Mouse (Mus musculus) neural tube, embryonic 14.5 days (tissue): ENCODE measurements around the gene Gpatch1. TPM values are rescaled to one million over a fixed set of nuclear protein-coding genes. Genes with fewer than 3 reads are reported as not detected.
"Not testable (repeated sequence)": the region's sequence is repeated elsewhere in the genome, so short reads cannot be mapped to it uniquely, and the experiment has no call there.

Experiments
- ATAC-seq: fragments of 200-750 bp; cut with Nextera tagmentation; 2 replicates; pipeline ENCODE4 v1.8.0; 2017; ENCODE audit warnings: low read depth, mild to moderate bottlenecking, moderate TSS enrichment, moderate library complexity
- H3K27ac ChIP-seq: fragments of 300-500 bp; sonication (generic); 2 replicates; pipeline ENCODE4 v1.5.1; 2014; ENCODE audit warnings: low read depth, mild to moderate bottlenecking, control low read depth, low read length, moderate library complexity, mixed read lengths
- H3K27me3 ChIP-seq: fragments of 300-500 bp; sonication (generic); 2 replicates; pipeline ENCODE4 v1.6.1; 2014; ENCODE audit warnings: low read length; ENCODE audit not compliant: control insufficient read depth, insufficient read depth
- H3K36me3 ChIP-seq: fragments of 300-500 bp; sonication (generic); 2 replicates; pipeline ENCODE4 v1.6.1; 2014; ENCODE audit warnings: low read length, mixed read lengths; ENCODE audit not compliant: control insufficient read depth, insufficient read depth
- H3K4me1 ChIP-seq: fragments of 300-500 bp; sonication (generic); 2 replicates; pipeline ENCODE4 v1.6.1; 2014; ENCODE audit warnings: low read length; ENCODE audit not compliant: control insufficient read depth, insufficient read depth
- H3K4me2 ChIP-seq: fragments of 300-500 bp; sonication (generic); 2 replicates; pipeline ENCODE4 v1.6.1; 2014; ENCODE audit warnings: mild to moderate bottlenecking, low read depth, low read length, control low read depth
- H3K4me3 ChIP-seq: fragments of 300-500 bp; sonication (generic); 2 replicates; pipeline ENCODE4 v1.5.1; 2014; ENCODE audit warnings: low read depth, low read length, control low read depth, mixed read lengths
- H3K9ac ChIP-seq: fragments of 300-500 bp; sonication (generic); replicated peaks from 2 replicates; pipeline ENCODE4 v1.6.1; 2014; ENCODE audit warnings: low read depth, mild to moderate bottlenecking, control low read depth, low read length, mixed read lengths
- H3K9me3 ChIP-seq: fragments of 300-500 bp; sonication (generic); 2 replicates; pipeline ENCODE4 v1.6.1; 2016; ENCODE audit warnings: low read length; ENCODE audit not compliant: control insufficient read depth
- WGBS: fragments of 180-500 bp; shearing (Covaris S2); extraction: QIAGEN DNeasy Blood & Tissue Kit; methylation state at CpG from one replicate; pipeline ENCODE4 v1.1.7; 2014; 5-methylcytosine and 5-hydroxymethylcytosine counted together
- polyA plus RNA-seq: library from polyadenylated mRNA; unstranded; fragments of >200 nt; fragmentation: Nextera tagmentation; extraction: Ambion mirVana; gene quantifications from 2 replicates; pipeline ENCODE4 v1.2.1, GENCODE M21; 2014

The Gpatch1 gene
- polyA plus RNA-seq, 1 experiment from 2014 or later: 21.7 TPM

- peak within 1 kb of the TSS; percentile 99 for H3K4me2 ChIP-seq
- ATAC-seq: peak; percentile 98
- H3K27me3 ChIP-seq: no peaks in the 10 kb centered on the region; the same call in 1 of the 2 replicates
- peak within 1 kb of the TSS; percentile 52; the same call in 1 of the 2 replicates for H3K27ac ChIP-seq
- H3K9ac ChIP-seq: peak within 1 kb of the TSS; percentile 59
- peak within 1 kb of the TSS; percentile 58 for H3K4me3 ChIP-seq
- H3K36me3 ChIP-seq: no peaks in the 10 kb centered on the region
- H3K9me3 ChIP-seq: no peaks in the 10 kb centered on the region
- WGBS: 1% methylated on average over 51 of the region's 52 CpGs
- H3K4me1 ChIP-seq: peaks cover 8% of the 10 kb centered on the region; the same call in 1 of the 2 replicates
These were observed 15.7 kb upstream of the Gpatch1 start, which contains the start of gene Rhpn2 for GRCm38 (mm10) chr7:35333692-35334526. Rhpn2 (plus strand) TSS chr7:35334170.

GRCm38 (mm10) chr7:35333231-35333651, 15.0 kb upstream of the Gpatch1 start:
- Histone ChIP-seq H3K27ac (no peak overlapping the region), H3K9ac (peak overlapping the region; percentile 25), H3K4me2 (peak overlapping the region; percentile 99), H3K27me3 (no peaks in the 10 kb centered on the region; the same call in 1 of the 2 replicates), H3K4me1 (peaks cover 8% of the 10 kb centered on the region; the same call in 1 of the 2 replicates), H3K4me3 (peak overlapping the region; percentile 58), H3K9me3 (no peaks in the 10 kb centered on the region), H3K36me3 (no peaks in the 10 kb centered on the region)
- ATAC-seq: peak; percentile 46
- WGBS: under 1% methylated on average over 19 of the region's 19 CpGs

GRCm38 (mm10) chr7:35331590-35331989, 13.3 kb upstream of the Gpatch1 start:
- no peak for ATAC-seq
- H3K27ac ChIP-seq: no peak overlapping the region
- H3K4me1 ChIP-seq: peaks cover 8% of the 10 kb centered on the region; the same call in 1 of the 2 replicates
- H3K9me3 ChIP-seq: no peaks in the 10 kb centered on the region
- WGBS: 49% methylated on average over 3 of the region's 3 CpGs
- H3K4me3 ChIP-seq: no peak overlapping the region
- no peak overlapping the region for H3K4me2 ChIP-seq
- H3K27me3 ChIP-seq: no peaks in the 10 kb centered on the region; the same call in 1 of the 2 replicates
- no peaks in the 10 kb centered on the region for H3K36me3 ChIP-seq
- H3K9ac ChIP-seq: no peak overlapping the region

- Histone ChIP-seq H3K9ac (peak overlapping the region; percentile 34; the same call in 1 of the 2 replicates), H3K36me3 (no peaks in the 10 kb centered on the region), H3K4me1 (0 out of 2 replicates have a peak, but pooled peaks cover 5% of the 10 kb centered on the region), H3K27me3 (no peaks in the 10 kb centered on the region), H3K9me3 (no peaks in the 10 kb centered on the region), H3K4me3 (no peak overlapping the region), H3K27ac (no peak overlapping the region), H3K4me2 (peak overlapping the region; percentile 16; the same call in 1 of the 2 replicates)
- 7% methylated on average over 12 of the region's 13 CpGs for WGBS
- ATAC-seq: no peak
These were observed 4.6 kb upstream of the Gpatch1 start for GRCm38 (mm10) chr7:35322732-35323420.

GRCm38 (mm10) chr7:35322161-35322560, 3.9 kb upstream of the Gpatch1 start:
- H3K36me3 ChIP-seq: no peaks in the 10 kb centered on the region
- 53% methylated on average over 3 of the region's 3 CpGs for WGBS
- peaks cover 10% of the 10 kb centered on the region for H3K4me1 ChIP-seq
- no peaks in the 10 kb centered on the region for H3K9me3 ChIP-seq
- H3K27me3 ChIP-seq: no peaks in the 10 kb centered on the region
- H3K4me3 ChIP-seq: no peak overlapping the region
- no peak overlapping the region for H3K9ac ChIP-seq
- H3K27ac ChIP-seq: no peak overlapping the region
- no peak for ATAC-seq
- H3K4me2 ChIP-seq: no peak overlapping the region

GRCm38 (mm10) chr7:35319755-35320154, 1.5 kb upstream of the Gpatch1 start:
- WGBS: 78% methylated on average over 4 of the region's 4 CpGs

GRCm38 (mm10) chr7:35319221-35319620, 981 bp upstream of the Gpatch1 start:
- not testable (repeated sequence) for H3K4me3 ChIP-seq, H3K27me3 ChIP-seq, H3K4me2 ChIP-seq, H3K36me3 ChIP-seq, H3K9me3 ChIP-seq, H3K9ac ChIP-seq, H3K27ac ChIP-seq, ATAC-seq
- 86% methylated on average over 3 of the region's 3 CpGs for WGBS
- H3K4me1 ChIP-seq: peaks cover 13% of the 10 kb centered on the region

More at GRCm38 (mm10) chr7:35319755-35320154, 1.5 kb upstream of the Gpatch1 start:
- no peak overlapping the region for H3K4me2 ChIP-seq
- H3K9ac ChIP-seq: no peak overlapping the region
- no peaks in the 10 kb centered on the region for H3K27me3 ChIP-seq
- H3K27ac ChIP-seq: no peak overlapping the region
- no peak for ATAC-seq
- no peaks in the 10 kb centered on the region for H3K36me3 ChIP-seq
- no peaks in the 10 kb centered on the region for H3K9me3 ChIP-seq
- peaks cover 13% of the 10 kb centered on the region for H3K4me1 ChIP-seq
- no peak overlapping the region for H3K4me3 ChIP-seq

- H3K36me3 ChIP-seq: peaks cover 6% of the 10 kb centered on the region
- H3K4me2 ChIP-seq: no peak overlapping the region
- no peak overlapping the region for H3K4me3 ChIP-seq
- H3K27ac ChIP-seq: no peak overlapping the region
- peaks cover 7% of the 10 kb centered on the region for H3K4me1 ChIP-seq
- no peak for ATAC-seq
- no peaks in the 10 kb centered on the region for H3K9me3 ChIP-seq
- H3K9ac ChIP-seq: no peak overlapping the region
- no peaks in the 10 kb centered on the region for H3K27me3 ChIP-seq
These were observed 4.1 kb downstream of the Gpatch1 start for GRCm38 (mm10) chr7:35314156-35314555.

GRCm38 (mm10) chr7:35311214-35311613, 7.0 kb downstream of the Gpatch1 start:
- ATAC-seq: no peak
- H3K27me3 ChIP-seq: no peaks in the 10 kb centered on the region
- peaks cover 25% of the 10 kb centered on the region for H3K36me3 ChIP-seq
- H3K9ac ChIP-seq: no peak overlapping the region
- no peaks in the 10 kb centered on the region for H3K9me3 ChIP-seq
- H3K4me1 ChIP-seq: no peaks in the 10 kb centered on the region
- 99% methylated on average over 3 of the region's 3 CpGs for WGBS
- H3K27ac ChIP-seq: no peak overlapping the region
- no peak overlapping the region for H3K4me2 ChIP-seq
- no peak overlapping the region for H3K4me3 ChIP-seq
